Mouse (Mus musculus) C2C12 (cell line): ENCODE results near the gene Stox2.

ENCODE experiments used
- CTCF ChIP-seq: IDR thresholded peaks from one replicate; pipeline ENCODE4 v1.5.1; 2011; ENCODE audit not compliant: control insufficient read depth, insufficient read depth, insufficient read length
- MAX ChIP-seq: IDR thresholded peaks from one replicate; pipeline ENCODE4 v1.6.1; 2011; ENCODE audit warnings: mild to moderate bottlenecking, control low read depth
- MYOG ChIP-seq: IDR thresholded peaks from one replicate; pipeline ENCODE4 v1.6.1; 2011; ENCODE audit not compliant: control insufficient read depth, insufficient read length; ENCODE audit errors: extremely low read depth
- USF1 ChIP-seq: IDR thresholded peaks from one replicate; pipeline ENCODE4 v1.6.1; 2011; ENCODE audit warnings: low read depth, mild to moderate bottlenecking, control low read depth, moderate library complexity

DNA sequence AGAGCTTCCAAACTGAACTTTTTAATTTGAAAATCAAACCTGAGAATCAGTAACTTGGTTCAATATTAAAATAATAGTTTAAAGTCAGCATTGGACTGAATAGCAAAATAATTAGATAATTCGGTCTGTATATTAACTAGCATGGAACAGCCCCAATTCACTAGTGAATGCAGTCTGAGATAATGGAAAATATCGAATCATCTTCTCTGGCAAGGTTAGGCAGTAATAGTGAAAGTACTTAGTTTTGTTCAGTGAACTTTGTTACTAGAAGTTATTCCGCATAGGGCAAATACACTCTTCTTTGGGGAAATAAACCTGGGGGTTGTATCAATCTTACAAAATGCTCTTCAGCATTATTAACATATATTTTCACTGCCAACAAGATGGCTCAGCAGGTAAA, 147.7 kb downstream of the Stox2 start:
- TF ChIP-seq CTCF, result no peak
- TF ChIP-seq MYOG, result no peak
- no peak for TF ChIP-seq USF1
- no peak for TF ChIP-seq MAX
